Mouse (Mus musculus): ENCODE results near the gene Endov. TPM values are rescaled to one million over a fixed set of nuclear protein-coding genes. Genes with fewer than 3 reads are reported as not detected.

The Endov gene
- total and polyA plus RNA-seq, 3 experiments = 8.9 to 16.6 (median 14.4) TPM

DNA sequence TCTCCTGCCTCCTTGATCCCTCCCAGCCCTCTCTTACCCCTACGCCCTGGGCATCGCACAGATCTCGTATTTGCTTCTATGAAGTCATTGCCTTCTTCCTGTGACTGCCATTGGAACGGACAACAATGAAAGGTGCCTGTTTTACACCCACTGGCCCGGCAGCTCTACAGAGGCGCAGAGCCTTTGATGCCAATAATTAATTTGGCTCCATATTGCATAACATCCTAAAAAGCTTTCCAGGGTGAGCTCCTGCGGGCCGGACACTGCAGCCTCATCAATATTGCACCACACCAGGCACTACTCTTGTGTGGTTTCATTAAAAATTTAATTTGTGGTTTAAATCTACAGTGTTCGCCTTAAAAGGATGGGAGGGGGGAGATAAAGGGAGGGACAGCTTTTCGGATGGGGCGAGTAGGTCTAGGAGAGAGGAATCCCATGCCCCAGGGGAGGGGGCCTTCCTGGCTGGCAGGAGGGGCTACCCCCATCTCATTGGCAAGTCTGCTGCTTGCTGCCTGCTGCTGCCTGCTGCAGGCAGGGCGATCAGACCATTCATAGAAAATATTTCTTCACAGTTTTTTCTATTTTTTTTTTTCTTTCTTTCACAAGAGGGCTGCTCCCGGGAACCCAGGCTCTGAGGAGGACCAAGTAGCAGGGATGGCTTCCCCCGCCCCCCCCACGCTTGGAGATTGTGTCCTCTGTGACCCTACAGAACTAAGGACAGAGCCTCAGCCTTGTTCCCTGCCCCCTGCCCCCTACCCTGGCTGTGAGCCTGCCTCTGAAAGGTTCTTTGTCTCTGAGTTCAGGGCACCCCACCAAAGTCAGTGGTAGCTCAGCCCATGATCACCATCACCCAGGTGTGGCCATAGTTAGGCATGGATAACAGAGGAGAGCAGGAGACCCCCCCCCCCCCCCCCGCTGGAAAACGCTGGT, 67.1 kb downstream of the Endov start:
- no peak for DNase-seq (ENCODE audit: low spot score)
- ATAC-seq (ENCODE audit: extremely low read depth, insufficient number of reproducible peaks, low FRiP score, poor library complexity, severe bottlenecking) = no peak
- no peak overlapping the region for H3K4me3 ChIP-seq (ENCODE audit: low read depth, low read length)
- peaks cover 3% of the 10 kb centered on the region; the same call in 1 of the 2 replicates for H3K4me1 ChIP-seq (ENCODE audit: insufficient read depth, low read depth, low read length)
- no peaks in the 10 kb centered on the region for H3K36me3 ChIP-seq (replicated peaks)
- no peak for TF ChIP-seq CTCF (IDR thresholded peaks at IDR 0.05; ENCODE audit: low read depth, low read length)
- no peak for TF ChIP-seq TAL1 (conservative IDR thresholded peaks at IDR 0.05; ENCODE audit: low read depth, low read length)
- TF ChIP-seq GATA1 (IDR thresholded peaks at IDR 0.05; ENCODE audit: borderline replicate concordance, low read length) = no peak
- no peak for TF ChIP-seq POLR2AphosphoS5 (IDR thresholded peaks at IDR 0.05; ENCODE audit: insufficient replicate concordance, low read depth, low read length)
- TF ChIP-seq GATA2 (IDR thresholded peaks at IDR 0.05; ENCODE audit: borderline replicate concordance, low read depth, low read length) = no peak
- H3K27me3 ChIP-seq (ENCODE audit: insufficient read depth, low read length) = peaks cover 63% of the 10 kb centered on the region
- H3K9me3 ChIP-seq (replicated peaks) = no peaks in the 10 kb centered on the region

DNA sequence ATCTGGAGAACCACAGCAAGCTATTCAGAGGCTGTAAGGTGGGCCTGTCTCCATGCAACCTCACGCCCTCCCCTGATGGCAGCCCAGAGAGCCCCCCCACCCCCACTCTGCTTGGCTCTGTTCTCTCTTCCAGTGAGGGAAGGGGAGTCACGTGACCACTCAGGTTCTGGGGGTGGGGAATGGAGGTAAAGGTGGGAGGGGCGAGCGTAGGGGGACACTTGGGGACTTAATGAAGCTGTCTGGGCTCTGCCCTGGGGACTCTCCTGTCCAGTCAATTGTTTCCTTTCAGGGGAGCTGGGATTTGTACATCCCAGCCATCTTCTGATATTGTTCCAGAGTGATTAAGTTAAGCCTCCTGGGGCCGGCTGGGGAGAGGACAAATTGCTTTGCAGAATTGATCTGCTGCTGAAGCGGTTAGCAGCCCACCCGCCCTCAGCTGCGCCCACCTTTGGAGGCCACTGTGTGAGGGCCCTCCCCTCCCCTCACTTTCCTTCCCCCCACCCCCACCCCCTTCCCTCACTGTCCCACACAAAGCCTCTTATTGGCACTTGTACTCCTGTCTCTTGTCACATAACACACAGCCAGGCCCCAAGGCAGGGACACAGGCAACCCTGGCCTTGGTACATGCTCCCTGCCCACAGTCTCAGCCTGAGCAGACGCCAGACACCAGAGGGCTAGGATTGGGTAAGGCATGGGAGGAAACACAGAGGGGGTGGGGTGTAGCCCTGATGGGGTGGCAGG, 67.9 kb downstream of the Endov start:
- no peaks in the 10 kb centered on the region for H3K36me3 ChIP-seq (replicated peaks)
- peaks cover 66% of the 10 kb centered on the region for H3K27me3 ChIP-seq (ENCODE audit: insufficient read depth, low read length)
- DNase-seq (ENCODE audit: low spot score) (no peak), ATAC-seq (ENCODE audit: extremely low read depth, insufficient number of reproducible peaks, low FRiP score, poor library complexity, severe bottlenecking) (no peak)
- TF ChIP-seq GATA2 (IDR thresholded peaks at IDR 0.05; ENCODE audit: borderline replicate concordance, low read depth, low read length) (no peak), POLR2AphosphoS5 (IDR thresholded peaks at IDR 0.05; ENCODE audit: insufficient replicate concordance, low read depth, low read length) (no peak), TAL1 (conservative IDR thresholded peaks at IDR 0.05; ENCODE audit: low read depth, low read length) (no peak), CTCF (IDR thresholded peaks at IDR 0.05; ENCODE audit: low read depth, low read length) (no peak), GATA1 (IDR thresholded peaks at IDR 0.05; ENCODE audit: borderline replicate concordance, low read length) (no peak)
- peaks cover 3% of the 10 kb centered on the region; the same call in 1 of the 2 replicates for H3K4me1 ChIP-seq (ENCODE audit: insufficient read depth, low read depth, low read length)
- no peak overlapping the region for H3K4me3 ChIP-seq (ENCODE audit: low read depth, low read length)
- no peaks in the 10 kb centered on the region for H3K9me3 ChIP-seq (replicated peaks)

Other genes with a start within 250 kb of the Endov start
- 59.7 and 71.2 TPM in 2 replicates for gene Gaa, start 223.5 kb upstream of the Endov start, total RNA-seq (2014; fragmentation: Nextera tagmentation)
- gene Gaa, start 223.5 kb upstream of the Endov start, total RNA-seq (2017) = 27.5 and 28.1 TPM in 2 replicates
- gene Gaa, start 223.5 kb upstream of the Endov start, polyA plus RNA-seq (2012) = 95.7 and 102 TPM in 2 replicates
- 188 and 202 TPM in 2 replicates for gene Eif4a3, start 191.3 kb upstream of the Endov start, total RNA-seq (2014; fragmentation: Nextera tagmentation)
- gene Eif4a3, start 191.3 kb upstream of the Endov start, total RNA-seq (2017) = 244 and 261 TPM in 2 replicates
- 224 and 241 TPM in 2 replicates for gene Eif4a3, start 191.3 kb upstream of the Endov start, polyA plus RNA-seq (2012)
- gene Card14, start 183.6 kb upstream of the Endov start, total RNA-seq (2014; fragmentation: Nextera tagmentation) = not detected in 2 replicates
- 0.11 TPM in 1 of 2 replicates, not detected in the other for gene Card14, start 183.6 kb upstream of the Endov start, total RNA-seq (2017)
- not detected in 2 replicates for gene Card14, start 183.6 kb upstream of the Endov start, polyA plus RNA-seq (2012)
- gene Sgsh, start 135.8 kb upstream of the Endov start, total RNA-seq (2014; fragmentation: Nextera tagmentation) = 14.5 and 22.4 TPM in 2 replicates
- gene Sgsh, start 135.8 kb upstream of the Endov start, total RNA-seq (2017) = 13.2 and 17.8 TPM in 2 replicates
- 26.5 and 26.6 TPM in 2 replicates for gene Sgsh, start 135.8 kb upstream of the Endov start, polyA plus RNA-seq (2012)
- gene Slc26a11, start 135.8 kb upstream of the Endov start, total RNA-seq (2014; fragmentation: Nextera tagmentation) = 4.9 and 8.0 TPM in 2 replicates
- 4.4 and 6.9 TPM in 2 replicates for gene Slc26a11, start 135.8 kb upstream of the Endov start, total RNA-seq (2017)
- gene Slc26a11, start 135.8 kb upstream of the Endov start, polyA plus RNA-seq (2012) = 4.9 and 5.2 TPM in 2 replicates
- 54.7 and 66.4 TPM in 2 replicates for gene Rnf213, start 98.2 kb upstream of the Endov start, total RNA-seq (2014; fragmentation: Nextera tagmentation)
- 39.7 and 46.3 TPM in 2 replicates for gene Rnf213, start 98.2 kb upstream of the Endov start, total RNA-seq (2017)
- gene Rnf213, start 98.2 kb upstream of the Endov start, polyA plus RNA-seq (2012) = 2.3 and 3.5 TPM in 2 replicates
- gene Nptx1, start 56.4 kb downstream of the Endov start, total RNA-seq (2014; fragmentation: Nextera tagmentation) = not detected in 2 replicates
- 0.11 TPM in 1 of 2 replicates, not detected in the other for gene Nptx1, start 56.4 kb downstream of the Endov start, total RNA-seq (2017)
- gene Nptx1, start 56.4 kb downstream of the Endov start, polyA plus RNA-seq (2012) = not detected in 2 replicates
- gene Rptor, start 111.6 kb downstream of the Endov start, total RNA-seq (2014; fragmentation: Nextera tagmentation) = 44.2 and 46.5 TPM in 2 replicates
- gene Rptor, start 111.6 kb downstream of the Endov start, total RNA-seq (2017) = 16.8 and 17.9 TPM in 2 replicates
- gene Rptor, start 111.6 kb downstream of the Endov start, polyA plus RNA-seq (2012) = 51.9 and 57.9 TPM in 2 replicates